Mouse (Mus musculus) retina, postnatal 1 day (tissue): ENCODE results near the gene Spire2.
A peak's percentile ranks its signal among the peaks of the same experiment; 100 is the strongest.
"Not testable (repeated sequence)": the region's sequence is repeated elsewhere in the genome, so short reads cannot be mapped to it uniquely, and the experiment has no call there.

ENCODE experiments used
- DNase-seq: peaks from one replicate; pipeline ENCODE4 v3.0.0-alpha.2; 2012

The Spire2 gene

GRCm38 (mm10) chr8:123387041-123387440 lies 54.5 kb downstream of the Spire2 start:
- no peak for DNase-seq

- DNase-seq = no peak
Measured at GRCm38 (mm10) chr8:123387801-123388200, 55.3 kb downstream of the Spire2 start.

- no peak for DNase-seq
Measured at GRCm38 (mm10) chr8:123389026-123389425, 56.5 kb downstream of the Spire2 start.

GRCm38 (mm10) chr8:123398308-123398707 lies 65.8 kb downstream of the Spire2 start:
- no peak for DNase-seq

- no peak for DNase-seq
Measured at GRCm38 (mm10) chr8:123401936-123402335, 69.4 kb downstream of the Spire2 start.

GRCm38 (mm10) chr8:123402730-123403326 lies 70.3 kb downstream of the Spire2 start:
- no peak for DNase-seq

GRCm38 (mm10) chr8:123404521-123404920 lies 72.0 kb downstream of the Spire2 start:
- no peak for DNase-seq

GRCm38 (mm10) chr8:123406786-123407185 lies 74.3 kb downstream of the Spire2 start, which contains the start of gene Mc1r:
Gene Mc1r, plus strand, starts transcription at chr8:123407107.
- DNase-seq = peak; percentile 84

GRCm38 (mm10) chr8:123407612-123408011 lies 75.1 kb downstream of the Spire2 start:
- DNase-seq = no peak

GRCm38 (mm10) chr8:123408586-123409544 lies 76.4 kb downstream of the Spire2 start:
- peak; percentile 41 for DNase-seq

- DNase-seq = peak; percentile 77
Measured at GRCm38 (mm10) chr8:123410049-123410587, 77.6 kb downstream of the Spire2 start.

GRCm38 (mm10) chr8:123410788-123411187 lies 78.3 kb downstream of the Spire2 start:
- no peak for DNase-seq

GRCm38 (mm10) chr8:123411246-123411645 lies 78.7 kb downstream of the Spire2 start, which contains the start of gene Tubb3:
Gene Tubb3, plus strand, starts transcription at chr8:123411424.
- peak; percentile 93 for DNase-seq

- DNase-seq = no peak
Measured at GRCm38 (mm10) chr8:123411781-123412327, 79.3 kb downstream of the Spire2 start.

- peak; percentile 87 for DNase-seq
Measured at GRCm38 (mm10) chr8:123412560-123413170, 80.2 kb downstream of the Spire2 start.

- DNase-seq = no peak
Measured at GRCm38 (mm10) chr8:123414255-123414654, 81.7 kb downstream of the Spire2 start.

- DNase-seq = not testable (repeated sequence)
Measured at GRCm38 (mm10) chr8:123414997-123415696, 82.6 kb downstream of the Spire2 start.

GRCm38 (mm10) chr8:123415967-123416943 lies 83.7 kb downstream of the Spire2 start:
- DNase-seq = peak; percentile 53

GRCm38 (mm10) chr8:123416944-123417555 lies 84.5 kb downstream of the Spire2 start:
- no peak for DNase-seq
